Mouse (Mus musculus): Measurements from ENCODE around the gene Timp3. TPM values are rescaled to one million over a fixed set of nuclear protein-coding genes. Genes with fewer than 3 reads are reported as not detected.

The Timp3 gene
- polyA plus RNA-seq, 1 experiment, result 14.1 TPM

DNA sequence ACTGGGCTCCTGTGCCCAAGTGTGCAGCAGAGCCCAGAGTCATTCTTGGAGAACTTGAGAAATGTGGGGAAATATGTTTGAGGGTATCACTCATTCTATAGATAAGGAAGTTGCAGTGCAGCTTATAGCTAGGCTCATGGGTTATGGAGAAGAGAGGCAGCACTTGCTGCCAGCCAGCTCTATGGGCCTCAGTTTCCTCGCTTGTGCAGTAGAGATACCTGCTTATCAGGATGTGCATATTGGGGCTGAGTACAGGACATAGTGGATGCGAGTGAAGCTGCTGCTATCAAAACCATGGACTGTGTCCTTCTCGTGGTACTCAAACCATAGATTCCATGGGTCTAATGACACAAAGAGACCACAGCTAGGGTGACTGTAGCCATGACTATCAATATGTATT is 52.3 kb downstream of the Timp3 start:
- Histone ChIP-seq H3K27ac (ENCODE audit: insufficient read depth, low read length) (no peak overlapping the region), H3K9ac (ENCODE audit: low read depth, poor library complexity, severe bottlenecking) (no peak overlapping the region)

DNA sequence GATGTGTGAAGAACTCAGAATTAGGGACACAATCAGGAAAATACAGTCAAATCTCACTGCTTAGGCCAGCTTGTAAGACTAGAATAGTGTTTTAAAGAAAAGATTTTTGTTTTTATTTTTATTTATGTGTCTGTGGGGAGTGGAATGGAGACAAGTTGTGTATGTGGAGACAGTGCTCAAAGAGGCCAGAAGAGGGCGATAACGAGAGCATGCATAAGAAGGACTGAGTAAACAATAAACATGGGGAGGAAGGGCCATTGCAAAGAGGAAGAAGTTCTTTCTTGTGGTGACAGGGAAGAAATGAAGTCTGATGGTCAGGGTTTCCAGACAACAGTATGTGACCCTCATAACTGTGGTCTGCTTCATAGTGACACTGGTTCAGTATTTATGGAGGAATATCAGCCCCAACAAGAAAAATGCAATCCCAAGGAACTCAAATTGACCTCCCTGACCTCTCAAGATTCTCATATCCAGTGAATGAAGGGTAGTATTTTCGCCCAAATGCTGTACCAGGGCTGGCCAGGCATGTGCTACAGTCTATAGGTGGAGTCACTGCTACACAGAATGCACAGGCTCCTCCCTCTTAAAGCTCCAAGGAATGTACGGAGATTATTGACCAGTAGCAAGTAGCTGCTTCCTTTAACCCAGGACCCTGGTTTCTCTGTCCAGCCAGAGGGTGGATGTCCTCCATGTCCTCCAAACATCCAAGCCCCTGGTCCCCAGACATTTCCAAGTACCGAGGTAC is 56.8 kb downstream of the Timp3 start:
- Histone ChIP-seq H3K9ac (ENCODE audit: low read depth, poor library complexity, severe bottlenecking) (no peak overlapping the region), H3K36me3 (ENCODE audit: control insufficient read depth, insufficient read depth, low read length, poor library complexity, severe bottlenecking) (no peaks in the 10 kb centered on the region), H3K27ac (ENCODE audit: insufficient read depth, low read length) (no peak overlapping the region), H3K4me1 (ENCODE audit: control insufficient read depth, insufficient read depth, low read length) (no peaks in the 10 kb centered on the region), H3K4me3 (ENCODE audit: low read depth, low read length) (no peak overlapping the region), H3K9me3 (replicated peaks; ENCODE audit: control insufficient read depth, insufficient read depth, low read length, poor library complexity, severe bottlenecking) (no peaks in the 10 kb centered on the region), H3K27me3 (ENCODE audit: control insufficient read depth, insufficient read depth, low read length, poor library complexity, severe bottlenecking) (no peaks in the 10 kb centered on the region)
- TF ChIP-seq POLR2A (IDR thresholded peaks at IDR 0.05; ENCODE audit: insufficient read depth, low read length), result no peak
- TF ChIP-seq CTCF (IDR thresholded peaks at IDR 0.05; ENCODE audit: low read depth, low read length), result no peak
- TF ChIP-seq EP300 (IDR thresholded peaks at IDR 0.05; ENCODE audit: insufficient read depth, low read depth, low read length), result no peak

More for the DNA sequence above, 52.3 kb downstream of the Timp3 start:
- no peaks in the 10 kb centered on the region for H3K36me3 ChIP-seq (ENCODE audit: control insufficient read depth, insufficient read depth, low read length, poor library complexity, severe bottlenecking)
- no peaks in the 10 kb centered on the region for H3K4me1 ChIP-seq (ENCODE audit: control insufficient read depth, insufficient read depth, low read length)
- no peak overlapping the region for H3K4me3 ChIP-seq (ENCODE audit: low read depth, low read length)
- H3K27me3 ChIP-seq (ENCODE audit: control insufficient read depth, insufficient read depth, low read length, poor library complexity, severe bottlenecking), result no peaks in the 10 kb centered on the region
- H3K9me3 ChIP-seq (replicated peaks; ENCODE audit: control insufficient read depth, insufficient read depth, low read length, poor library complexity, severe bottlenecking), result no peaks in the 10 kb centered on the region
- TF ChIP-seq CTCF (IDR thresholded peaks at IDR 0.05; ENCODE audit: low read depth, low read length), result no peak
- TF ChIP-seq POLR2A (IDR thresholded peaks at IDR 0.05; ENCODE audit: insufficient read depth, low read length), result no peak
- no peak for TF ChIP-seq EP300 (IDR thresholded peaks at IDR 0.05; ENCODE audit: insufficient read depth, low read depth, low read length)

DNA sequence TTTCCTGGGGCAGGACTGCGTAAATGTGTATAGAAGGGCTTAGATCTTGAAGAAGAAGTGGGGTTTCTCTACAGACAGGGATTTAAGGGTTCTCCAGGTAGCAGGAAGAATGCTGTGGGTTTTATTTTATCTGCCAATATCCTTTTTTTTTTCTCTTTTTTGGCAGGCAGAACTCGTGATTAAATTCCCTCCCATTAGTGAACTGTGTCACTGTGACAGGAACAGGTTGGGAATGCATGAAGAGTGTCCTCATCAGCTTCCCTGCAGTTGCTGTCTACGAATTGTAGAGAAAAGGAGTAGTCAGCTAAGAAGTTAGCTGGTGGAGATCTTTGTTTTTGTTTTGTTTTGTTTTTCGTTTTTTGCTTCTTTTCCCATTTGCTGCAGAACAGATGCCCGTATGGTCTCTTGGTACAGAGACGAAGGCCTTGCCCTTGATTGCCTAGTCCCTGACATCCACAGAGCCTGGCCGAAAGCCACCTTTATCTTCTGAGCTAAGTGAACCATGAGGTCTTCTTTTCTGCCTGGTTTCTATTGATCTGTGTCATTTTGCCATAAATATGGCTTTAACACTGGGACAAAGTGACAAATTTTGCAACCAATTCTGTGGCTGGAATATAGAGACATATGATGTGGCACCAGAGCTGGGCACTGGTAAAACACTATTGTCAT is 58.3 kb downstream of the Timp3 start:
- Histone ChIP-seq H3K36me3 (ENCODE audit: control insufficient read depth, insufficient read depth, low read length, poor library complexity, severe bottlenecking) (no peaks in the 10 kb centered on the region), H3K27ac (ENCODE audit: insufficient read depth, low read length) (no peak overlapping the region), H3K9ac (ENCODE audit: low read depth, poor library complexity, severe bottlenecking) (no peak overlapping the region), H3K9me3 (replicated peaks; ENCODE audit: control insufficient read depth, insufficient read depth, low read length, poor library complexity, severe bottlenecking) (no peaks in the 10 kb centered on the region), H3K4me3 (ENCODE audit: low read depth, low read length) (no peak overlapping the region), H3K4me1 (ENCODE audit: control insufficient read depth, insufficient read depth, low read length) (no peaks in the 10 kb centered on the region), H3K27me3 (ENCODE audit: control insufficient read depth, insufficient read depth, low read length, poor library complexity, severe bottlenecking) (no peaks in the 10 kb centered on the region)
- TF ChIP-seq POLR2A (IDR thresholded peaks at IDR 0.05; ENCODE audit: insufficient read depth, low read length) (no peak), EP300 (IDR thresholded peaks at IDR 0.05; ENCODE audit: insufficient read depth, low read depth, low read length) (no peak)

DNA sequence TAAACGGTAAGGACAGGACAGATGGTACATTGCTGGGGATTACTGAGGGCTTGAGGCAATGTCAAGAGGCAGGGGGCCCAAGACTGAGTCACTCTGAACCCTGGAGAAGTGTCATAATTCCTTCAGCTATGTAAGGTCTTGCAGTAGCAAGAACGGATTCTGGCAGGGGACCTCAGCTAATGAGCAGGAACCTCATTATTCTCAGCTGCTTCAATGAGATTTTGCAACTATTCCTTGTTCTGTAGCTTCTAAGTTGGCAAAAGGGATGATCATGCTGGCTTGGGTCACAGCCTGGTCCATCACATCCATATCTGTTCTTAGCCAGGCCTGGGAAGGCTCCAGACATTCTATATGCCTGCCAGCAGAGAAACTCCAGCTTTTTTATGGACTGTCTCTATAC is 59.0 kb downstream of the Timp3 start:
- Histone ChIP-seq H3K27me3 (ENCODE audit: control insufficient read depth, insufficient read depth, low read length, poor library complexity, severe bottlenecking) (no peaks in the 10 kb centered on the region), H3K4me3 (ENCODE audit: low read depth, low read length) (no peak overlapping the region), H3K36me3 (ENCODE audit: control insufficient read depth, insufficient read depth, low read length, poor library complexity, severe bottlenecking) (no peaks in the 10 kb centered on the region), H3K9me3 (replicated peaks; ENCODE audit: control insufficient read depth, insufficient read depth, low read length, poor library complexity, severe bottlenecking) (no peaks in the 10 kb centered on the region), H3K27ac (ENCODE audit: insufficient read depth, low read length) (no peak overlapping the region), H3K9ac (ENCODE audit: low read depth, poor library complexity, severe bottlenecking) (no peak overlapping the region), H3K4me1 (ENCODE audit: control insufficient read depth, insufficient read depth, low read length) (no peaks in the 10 kb centered on the region)
- TF ChIP-seq EP300 (IDR thresholded peaks at IDR 0.05; ENCODE audit: insufficient read depth, low read depth, low read length) (no peak), CTCF (IDR thresholded peaks at IDR 0.05; ENCODE audit: low read depth, low read length) (no peak), POLR2A (IDR thresholded peaks at IDR 0.05; ENCODE audit: insufficient read depth, low read length) (no peak)

DNA sequence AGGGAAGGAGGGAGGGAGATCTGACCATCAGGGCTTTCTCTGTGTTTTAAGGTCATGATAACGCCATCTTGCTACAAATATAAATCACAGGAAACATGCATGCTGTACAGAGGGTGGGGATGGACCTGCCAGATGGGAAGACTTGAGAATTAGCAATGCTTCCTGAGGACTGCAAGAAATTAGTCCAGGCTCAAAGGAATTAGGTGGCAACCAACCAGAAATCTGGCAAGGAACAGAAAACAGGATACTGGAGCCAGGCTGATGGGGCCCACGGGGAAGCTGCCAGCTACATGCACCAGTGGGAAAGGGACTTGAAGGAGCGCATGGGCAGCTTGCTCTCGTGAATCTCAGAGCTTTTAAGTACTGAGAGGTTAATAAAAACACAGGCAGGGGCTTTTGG is 59.5 kb downstream of the Timp3 start:
- Histone ChIP-seq H3K4me3 (ENCODE audit: low read depth, low read length) (no peak overlapping the region), H3K27me3 (ENCODE audit: control insufficient read depth, insufficient read depth, low read length, poor library complexity, severe bottlenecking) (no peaks in the 10 kb centered on the region), H3K4me1 (ENCODE audit: control insufficient read depth, insufficient read depth, low read length) (no peaks in the 10 kb centered on the region), H3K27ac (ENCODE audit: insufficient read depth, low read length) (no peak overlapping the region), H3K9me3 (replicated peaks; ENCODE audit: control insufficient read depth, insufficient read depth, low read length, poor library complexity, severe bottlenecking) (no peaks in the 10 kb centered on the region), H3K9ac (ENCODE audit: low read depth, poor library complexity, severe bottlenecking) (no peak overlapping the region), H3K36me3 (ENCODE audit: control insufficient read depth, insufficient read depth, low read length, poor library complexity, severe bottlenecking) (no peaks in the 10 kb centered on the region)
- TF ChIP-seq EP300 (IDR thresholded peaks at IDR 0.05; ENCODE audit: insufficient read depth, low read depth, low read length), result no peak
- no peak for TF ChIP-seq POLR2A (IDR thresholded peaks at IDR 0.05; ENCODE audit: insufficient read depth, low read length)
- TF ChIP-seq CTCF (IDR thresholded peaks at IDR 0.05; ENCODE audit: low read depth, low read length), result no peak

DNA sequence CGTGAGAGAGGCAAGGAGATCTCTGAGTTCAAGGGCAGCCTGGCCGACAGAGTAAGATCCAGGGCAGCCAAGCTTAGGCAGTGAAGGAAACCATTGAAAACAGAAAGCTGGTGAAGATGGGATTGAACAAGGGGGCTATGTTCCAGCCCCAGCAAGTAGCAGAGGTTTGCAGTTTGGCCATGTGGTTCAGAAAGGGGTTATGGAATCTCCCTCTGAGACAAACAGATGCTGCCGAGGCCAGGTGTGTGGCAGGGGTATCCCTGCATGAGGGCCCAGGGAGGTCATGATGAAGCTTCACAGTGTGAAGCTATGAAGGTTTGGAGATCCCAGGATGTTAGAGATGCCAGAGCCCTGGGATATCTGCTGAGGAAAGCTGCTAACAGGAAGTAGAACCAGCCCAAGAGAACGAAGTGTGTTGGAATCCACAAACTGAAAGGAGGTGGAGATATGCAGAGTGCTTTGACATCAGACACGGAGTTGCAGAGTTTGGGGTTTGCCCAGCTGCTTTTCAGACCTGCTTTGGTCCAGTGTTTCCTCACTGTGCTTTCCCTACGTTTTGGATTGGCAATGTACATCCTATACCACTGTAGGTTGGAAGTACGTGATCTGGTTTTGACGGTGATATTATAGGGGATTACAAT is 63.6 kb downstream of the Timp3 start:
- Histone ChIP-seq H3K4me3 (ENCODE audit: low read depth, low read length) (no peak overlapping the region), H3K36me3 (ENCODE audit: control insufficient read depth, insufficient read depth, low read length, poor library complexity, severe bottlenecking) (no peaks in the 10 kb centered on the region), H3K27me3 (ENCODE audit: control insufficient read depth, insufficient read depth, low read length, poor library complexity, severe bottlenecking) (no peaks in the 10 kb centered on the region), H3K9ac (ENCODE audit: low read depth, poor library complexity, severe bottlenecking) (no peak overlapping the region), H3K9me3 (replicated peaks; ENCODE audit: control insufficient read depth, insufficient read depth, low read length, poor library complexity, severe bottlenecking) (no peaks in the 10 kb centered on the region), H3K4me1 (ENCODE audit: control insufficient read depth, insufficient read depth, low read length) (no peaks in the 10 kb centered on the region), H3K27ac (ENCODE audit: insufficient read depth, low read length) (no peak overlapping the region)
- TF ChIP-seq EP300 (IDR thresholded peaks at IDR 0.05; ENCODE audit: insufficient read depth, low read depth, low read length), result no peak
- no peak for TF ChIP-seq POLR2A (IDR thresholded peaks at IDR 0.05; ENCODE audit: insufficient read depth, low read length)
- no peak for TF ChIP-seq CTCF (IDR thresholded peaks at IDR 0.05; ENCODE audit: low read depth, low read length)

All from ES-Bruce4 (cell line).